Mouse (Mus musculus): ENCODE measurements at regions not wholly inside any gene's neighbourhood (a gene's known extent, or its start where the extent isn't known, plus 50 kb on each side); places are given as distances from the start of the nearest gene placed in this dataset.

DNA sequence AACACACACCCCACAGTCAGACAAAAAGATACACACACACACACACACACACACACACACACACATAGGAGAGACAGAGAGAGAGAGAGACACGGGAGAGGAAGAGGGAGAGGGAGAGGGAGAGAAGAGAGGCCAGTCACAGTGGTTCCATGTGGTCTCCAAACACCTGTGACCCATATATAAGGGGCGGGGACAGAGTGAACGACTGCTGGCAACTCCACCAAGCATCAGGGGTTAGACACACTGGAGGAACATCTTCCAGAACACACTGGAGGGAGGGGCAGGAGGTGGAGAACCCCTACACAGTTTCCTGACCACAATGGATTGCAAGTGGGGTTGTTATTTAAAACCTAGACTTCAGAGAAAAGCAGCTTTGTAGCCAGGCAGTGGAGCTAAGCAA, 321.4 kb downstream of the Hlx start:
- TF ChIP-seq CHD2 (IDR thresholded peaks at IDR 0.05; ENCODE audit: low read depth, low read length) (no peak), HCFC1 (IDR thresholded peaks at IDR 0.05; ENCODE audit: borderline replicate concordance, insufficient read depth, low read length) (no peak)
